Mouse (Mus musculus) right cerebral cortex, postnatal 4 days (tissue): ENCODE measurements around the gene Tead3.
A peak's percentile ranks its signal among the peaks of the same experiment; 100 is the strongest.
"Not testable (repeated sequence)": the region's sequence is repeated elsewhere in the genome, so short reads cannot be mapped to it uniquely, and the experiment has no call there.

Experiments
- DNase-seq: peaks from one replicate; pipeline ENCODE4 v3.0.0-alpha.2; 2022

Tead3 gene

GRCm38 (mm10) chr17:28358576-28359261 lies 8.1 kb upstream of the Tead3 start:
- not testable (repeated sequence) for DNase-seq

GRCm38 (mm10) chr17:28355871-28356270 lies 5.3 kb upstream of the Tead3 start:
- no peak for DNase-seq

- no peak for DNase-seq
These were observed 1.4 kb upstream of the Tead3 start for GRCm38 (mm10) chr17:28352018-28352417.

GRCm38 (mm10) chr17:28351353-28351890 lies 805 bp upstream of the Tead3 start:
- no peak for DNase-seq

GRCm38 (mm10) chr17:28349901-28350465 lies 634 bp downstream of the Tead3 start:
- no peak for DNase-seq

- no peak for DNase-seq
These were observed 1.2 kb downstream of the Tead3 start for GRCm38 (mm10) chr17:28349264-28349880.

- DNase-seq = no peak
These were observed 2.4 kb downstream of the Tead3 start for GRCm38 (mm10) chr17:28348211-28348610.

- no peak for DNase-seq
These were observed 3.3 kb downstream of the Tead3 start for GRCm38 (mm10) chr17:28347327-28347726.

- no peak for DNase-seq
These were observed 4.7 kb downstream of the Tead3 start for GRCm38 (mm10) chr17:28345882-28346281.

GRCm38 (mm10) chr17:28345271-28345721 lies 5.3 kb downstream of the Tead3 start:
- peak; percentile 42 for DNase-seq

GRCm38 (mm10) chr17:28344670-28345069 lies 5.9 kb downstream of the Tead3 start:
- no peak for DNase-seq

- no peak for DNase-seq
These were observed 6.5 kb downstream of the Tead3 start for GRCm38 (mm10) chr17:28344050-28344607.

GRCm38 (mm10) chr17:28341091-28341490 lies 9.5 kb downstream of the Tead3 start:
- DNase-seq = peak; percentile 73

GRCm38 (mm10) chr17:28340578-28340977 lies 10.0 kb downstream of the Tead3 start:
- DNase-seq = no peak

- DNase-seq = no peak
These were observed 13.1 kb downstream of the Tead3 start for GRCm38 (mm10) chr17:28337547-28337946.

GRCm38 (mm10) chr17:28335267-28335666 lies 15.3 kb downstream of the Tead3 start:
- DNase-seq = no peak

- DNase-seq = no peak
These were observed 17.6 kb downstream of the Tead3 start for GRCm38 (mm10) chr17:28332915-28333546.

GRCm38 (mm10) chr17:28332113-28332914 lies 18.3 kb downstream of the Tead3 start:
- no peak for DNase-seq

GRCm38 (mm10) chr17:28331241-28332112 lies 19.1 kb downstream of the Tead3 start:
- no peak for DNase-seq

GRCm38 (mm10) chr17:28330590-28330989 lies 20.0 kb downstream of the Tead3 start:
- not testable (repeated sequence) for DNase-seq

- no peak for DNase-seq
These were observed 20.4 kb downstream of the Tead3 start for GRCm38 (mm10) chr17:28330232-28330546.
